Mouse (Mus musculus) liver, adult 2 months (tissue): ENCODE data around the gene Trio.

Experiments used
- CTCF ChIP-seq: fragments of 200-500 bp; IDR thresholded peaks from 2 replicates; pipeline ENCODE4 v1.5.1; 2011; ENCODE audit warnings: low read depth, low read length, control low read depth
- POLR2A ChIP-seq: fragments of 200-500 bp; IDR thresholded peaks from 2 replicates; pipeline ENCODE4 v1.6.1; 2011; ENCODE audit warnings: low read length, control low read depth; ENCODE audit not compliant: insufficient read depth; ENCODE audit errors: extremely low read depth

- TF ChIP-seq POLR2A (no peak), CTCF (no peak)
Observed at GRCm38 (mm10) chr15:28070771-28071419, 45.2 kb upstream of the Trio start.
